Mouse (Mus musculus) embryonic facial prominence, embryonic 13.5 days (tissue): ENCODE measurements at regions not wholly inside any gene's neighbourhood (a gene's known extent, or its start where the extent isn't known, plus 50 kb on each side); places are given as distances from the start of the nearest gene placed in this dataset.

Source experiments
- ATAC-seq: fragments of 200-750 bp; cut with Nextera tagmentation; 2 replicates; pipeline ENCODE4 v1.8.0; 2017; ENCODE audit warnings: low read depth; ENCODE audit not compliant: insufficient number of reproducible peaks, insufficient read depth, low FRiP score, low TSS enrichment
- H3K27ac ChIP-seq: fragments of 300-500 bp; sonication (generic); 2 replicates; pipeline ENCODE4 v1.5.1; 2015; ENCODE audit warnings: moderate library complexity, mild to moderate bottlenecking, inconsistent platforms
- H3K27me3 ChIP-seq: fragments of 300-500 bp; sonication (generic); 2 replicates; pipeline ENCODE4 v1.6.1; 2015; ENCODE audit warnings: mild to moderate bottlenecking, inconsistent platforms
- H3K36me3 ChIP-seq: fragments of 300-500 bp; sonication (generic); 2 replicates; pipeline ENCODE4 v1.6.1; 2015; ENCODE audit warnings: mild to moderate bottlenecking, inconsistent platforms
- H3K4me1 ChIP-seq: fragments of 300-500 bp; sonication (generic); 2 replicates; pipeline ENCODE4 v1.6.1; 2015; ENCODE audit warnings: inconsistent platforms
- H3K4me2 ChIP-seq: fragments of 300-500 bp; sonication (generic); 2 replicates; pipeline ENCODE4 v1.6.1; 2015; ENCODE audit warnings: moderate library complexity, mild to moderate bottlenecking, inconsistent platforms
- H3K4me3 ChIP-seq: fragments of 300-500 bp; sonication (generic); 2 replicates; pipeline ENCODE4 v1.5.1; 2015; ENCODE audit warnings: mild to moderate bottlenecking, inconsistent platforms
- H3K9ac ChIP-seq: fragments of 300-500 bp; sonication (generic); 2 replicates; pipeline ENCODE4 v1.6.1; 2015; ENCODE audit warnings: mild to moderate bottlenecking, inconsistent platforms
- H3K9me3 ChIP-seq: fragments of 300-500 bp; sonication (generic); 2 replicates; pipeline ENCODE4 v1.6.1; 2016; ENCODE audit warnings: inconsistent platforms
- WGBS: fragments of 180-500 bp; shearing (Covaris S2); methylation state at CpG from one replicate; pipeline ENCODE4 v1.1.7; 2015; ENCODE audit warnings: mixed read lengths; 5-methylcytosine and 5-hydroxymethylcytosine counted together

DNA sequence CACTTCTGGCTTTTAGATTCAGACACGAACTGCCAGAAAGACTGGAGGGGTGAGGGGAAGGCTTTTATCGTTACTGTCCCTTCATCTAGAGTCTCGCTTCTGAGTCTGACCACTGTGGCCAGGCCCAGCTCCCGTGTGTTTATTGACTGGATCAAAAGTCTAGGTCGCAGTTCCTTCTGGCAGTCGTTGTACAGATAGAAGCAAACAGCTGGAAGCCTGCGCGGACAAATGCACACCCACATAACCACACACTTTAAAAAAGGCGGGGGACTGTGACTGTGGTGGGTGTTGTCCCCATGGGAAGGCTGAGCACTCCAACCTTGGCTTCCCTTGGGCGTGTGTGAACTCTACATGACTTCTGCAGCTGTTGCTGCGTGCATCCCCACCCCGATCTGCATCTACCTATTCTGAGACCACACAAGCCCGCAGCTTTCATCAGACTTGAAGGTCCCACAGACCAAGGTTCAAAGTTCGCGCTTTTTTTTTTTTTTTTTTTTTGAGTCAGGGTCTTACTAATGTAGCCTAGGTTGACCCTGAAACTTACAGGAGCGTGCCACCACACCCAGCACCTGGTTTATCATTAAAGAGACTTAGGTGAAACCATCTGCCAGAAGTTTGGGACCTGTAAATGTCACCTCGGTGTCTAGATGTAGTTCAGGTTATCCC, 54.5 kb upstream of the Hes1 start:
- peak overlapping the region; percentile 48 for H3K4me3 ChIP-seq
- no peaks in the 10 kb centered on the region; the same call in 1 of the 2 replicates for H3K27me3 ChIP-seq
- H3K36me3 ChIP-seq: no peaks in the 10 kb centered on the region
- no peak for ATAC-seq
- H3K9ac ChIP-seq: peak overlapping the region; percentile 66; the same call in 1 of the 2 replicates
- 16% methylated on average over 17 of the region's 17 CpGs for whole genome bisulfite sequencing
- no peaks in the 10 kb centered on the region for H3K9me3 ChIP-seq
- peak overlapping the region; percentile 81 for H3K27ac ChIP-seq
- peaks cover 43% of the 10 kb centered on the region for H3K4me1 ChIP-seq
- H3K4me2 ChIP-seq: peak overlapping the region; percentile 88

GRCm38 (mm10) chr16:30013123-30013522, 51.1 kb upstream of the Hes1 start:
- Histone ChIP-seq H3K9ac (no peak overlapping the region), H3K4me1 (peaks cover 33% of the 10 kb centered on the region), H3K9me3 (no peaks in the 10 kb centered on the region), H3K36me3 (no peaks in the 10 kb centered on the region), H3K4me3 (no peak overlapping the region), H3K27ac (no peak overlapping the region), H3K27me3 (no peaks in the 10 kb centered on the region; the same call in 1 of the 2 replicates), H3K4me2 (no peak overlapping the region)
- 38% methylated on average over 2 of the region's 2 CpGs for WGBS
- ATAC-seq: no peak

DNA sequence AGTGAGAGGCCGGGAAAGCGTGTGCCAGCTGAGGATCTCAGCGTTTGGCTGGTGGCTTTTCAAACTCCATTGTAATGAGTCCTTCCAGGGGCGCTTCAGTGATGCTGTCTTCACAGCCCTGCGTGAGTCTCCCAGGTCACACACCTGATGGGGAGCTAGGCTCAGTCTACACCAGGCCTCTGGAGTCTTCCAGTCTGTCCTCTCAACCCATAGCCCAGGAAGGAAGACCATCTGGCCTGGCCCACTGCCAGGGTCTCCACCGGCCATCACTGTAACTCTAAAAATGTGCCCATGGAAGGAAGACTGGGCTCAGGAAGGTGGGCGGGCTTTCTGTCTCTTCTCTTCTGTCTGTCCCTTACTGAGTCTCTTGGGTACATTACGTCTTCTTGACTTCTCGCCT, 50.2 kb upstream of the Hes1 start:
- Histone ChIP-seq H3K4me2 (no peak overlapping the region), H3K4me3 (no peak overlapping the region), H3K9me3 (no peaks in the 10 kb centered on the region), H3K36me3 (no peaks in the 10 kb centered on the region), H3K4me1 (peaks cover 30% of the 10 kb centered on the region), H3K27me3 (no peaks in the 10 kb centered on the region), H3K9ac (no peak overlapping the region), H3K27ac (no peak overlapping the region)
- no peak for ATAC-seq
- WGBS: 87% methylated on average over 9 of the region's 9 CpGs
